Mouse (Mus musculus): ENCODE measurements around the gene Urm1. TPM values are rescaled to one million over a fixed set of nuclear protein-coding genes. Genes with fewer than 3 reads are reported as not detected.

The Urm1 gene
- total and polyA plus RNA-seq, 3 experiments: 90.5 to 131 TPM; not detected in 1

DNA sequence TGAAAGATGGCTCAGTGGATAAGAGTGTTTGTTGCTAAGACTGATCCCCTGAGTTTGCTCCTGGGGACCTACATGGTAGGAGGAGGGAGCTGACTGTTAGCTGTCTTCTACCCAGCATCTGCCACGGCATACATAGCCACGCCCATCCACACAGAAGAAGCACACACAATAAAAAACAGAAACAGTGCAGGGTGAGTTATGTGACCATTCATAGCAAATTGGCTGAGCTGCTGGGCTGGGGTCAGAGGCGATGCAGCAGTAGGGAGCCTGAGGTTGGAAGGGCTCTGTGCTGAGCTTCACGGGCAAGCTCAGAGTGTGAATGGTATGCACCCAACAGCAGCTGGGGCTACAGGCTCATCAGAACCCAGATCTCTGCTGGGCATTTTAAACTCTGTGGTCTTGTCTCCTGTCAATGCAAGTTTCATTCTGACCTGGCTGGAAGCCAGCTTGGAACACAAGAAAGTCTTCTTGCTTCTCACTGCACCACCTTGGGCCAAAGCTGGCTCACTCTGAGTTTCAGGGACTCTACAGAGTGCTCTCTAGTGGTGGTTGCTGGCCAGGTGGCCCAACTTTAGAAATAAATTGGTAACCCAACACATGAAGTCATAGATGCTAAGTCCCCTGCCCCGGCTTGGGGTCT lies 30.1 kb downstream of the Urm1 start:
- Histone ChIP-seq H3K27me3 (ENCODE audit: control insufficient read depth in 1 of 2, insufficient read depth in 2 of 2, low read length in 2 of 2) (no peaks in the 10 kb centered on the region), H3K36me3 (ENCODE audit: control insufficient read depth in 1 of 2, insufficient read depth in 2 of 2, low read length in 2 of 2) (peaks cover 0 to 3% of the 10 kb centered on the region in 2 experiments; a peak in 2 of 4 replicates), H3K4me3 (ENCODE audit: control insufficient read depth in 1 of 2, insufficient read depth in 1 of 2, low read depth in 2 of 2, low read length in 2 of 2) (no peak overlapping the region), H3K79me2 (ENCODE audit: control insufficient read depth, insufficient read depth, low read length, poor library complexity) (no peaks in the 10 kb centered on the region), H3K4me1 (ENCODE audit: control insufficient read depth in 1 of 2, insufficient read depth in 2 of 2, low read length in 2 of 2) (peaks cover 0 to 4% of the 10 kb centered on the region in 2 experiments; a peak in 2 of 4 replicates), H3K9ac (ENCODE audit: control insufficient read depth, low read depth, low read length, poor library complexity, severe bottlenecking) (no peak overlapping the region), H3K27ac (ENCODE audit: control insufficient read depth, low read depth, low read length) (no peak overlapping the region), H3K9me3 (replicated peaks; ENCODE audit: insufficient read depth, low read length) (no peaks in the 10 kb centered on the region)
- DNase-seq (ENCODE audit: low read depth, low spot score): peak; percentile 41
- TF ChIP-seq RCOR1 (IDR thresholded peaks at IDR 0.05; ENCODE audit: low read depth, low read length) (no peak), CTCF (IDR thresholded peaks at IDR 0.05 in 2 of 3, conservative IDR thresholded peaks at IDR 0.05 in 1 of 3; ENCODE audit: control insufficient read depth in 1 of 3, insufficient read depth in 1 of 3, low read depth in 2 of 3, low read length in 3 of 3, poor library complexity in 1 of 3, severe bottlenecking in 1 of 3) (peak in 2 of 3 experiments; percentile 8 to 17; a peak in 1 of 6 replicates)

- Histone ChIP-seq H3K9me3 (replicated peaks; ENCODE audit: insufficient read depth, low read length) (no peaks in the 10 kb centered on the region), H3K4me1 (ENCODE audit: control insufficient read depth in 1 of 2, insufficient read depth in 2 of 2, low read length in 2 of 2) (peaks cover 0 to 5% of the 10 kb centered on the region in 2 experiments; a peak in 2 of 4 replicates), H3K27ac (ENCODE audit: control insufficient read depth, low read depth, low read length) (no peak overlapping the region), H3K27me3 (ENCODE audit: control insufficient read depth in 1 of 2, insufficient read depth in 2 of 2, low read length in 2 of 2) (no peaks in the 10 kb centered on the region), H3K9ac (ENCODE audit: control insufficient read depth, low read depth, low read length, poor library complexity, severe bottlenecking) (no peak overlapping the region), H3K79me2 (ENCODE audit: control insufficient read depth, insufficient read depth, low read length, poor library complexity) (no peaks in the 10 kb centered on the region), H3K4me3 (ENCODE audit: control insufficient read depth in 1 of 2, insufficient read depth in 1 of 2, low read depth in 2 of 2, low read length in 2 of 2) (no peak overlapping the region), H3K36me3 (ENCODE audit: control insufficient read depth in 1 of 2, insufficient read depth in 2 of 2, low read length in 2 of 2) (peaks cover 0 to 3% of the 10 kb centered on the region in 2 experiments; a peak in 2 of 4 replicates)
- no peak for DNase-seq (ENCODE audit: low read depth, low spot score)
- TF ChIP-seq RAD21 (IDR thresholded peaks at IDR 0.05; ENCODE audit: low read depth, low read length) (no peak), USF1 (IDR thresholded peaks at IDR 0.05; ENCODE audit: low read depth, low read length) (no peak), ZNF384 (IDR thresholded peaks at IDR 0.05; ENCODE audit: low read depth, low read length) (no peak), MXI1 (IDR thresholded peaks at IDR 0.05; ENCODE audit: low read depth, low read length) (no peak), NELFE (IDR thresholded peaks at IDR 0.05; ENCODE audit: low read depth, low read length) (no peak), MAZ (IDR thresholded peaks at IDR 0.05; ENCODE audit: low read depth, low read length) (no peak), MAX (IDR thresholded peaks at IDR 0.05; ENCODE audit: low read length) (no peak), ETS1 (IDR thresholded peaks at IDR 0.05; ENCODE audit: low read depth, low read length) (no peak), GABPA (IDR thresholded peaks at IDR 0.05; ENCODE audit: low read depth, low read length) (no peak), ZMIZ1 (IDR thresholded peaks at IDR 0.05; ENCODE audit: low read depth, low read length) (no peak), MYC (IDR thresholded peaks at IDR 0.05; ENCODE audit: low read depth, low read length) (no peak), ZKSCAN1 (IDR thresholded peaks at IDR 0.05; ENCODE audit: low read depth, low read length) (no peak)
Observed at GRCm38 (mm10) chr2:29852957-29853485, 33.1 kb downstream of the Urm1 start.

Measured in MEL (cell line).